Mouse (Mus musculus): ENCODE results near the gene Cyp2d11. TPM values are rescaled to one million over a fixed set of nuclear protein-coding genes. Genes with fewer than 3 reads are reported as not detected.

Gene Cyp2d11
- total RNA-seq, 2 experiments from 2014 or later, result 0.22 to 0.36 TPM

DNA sequence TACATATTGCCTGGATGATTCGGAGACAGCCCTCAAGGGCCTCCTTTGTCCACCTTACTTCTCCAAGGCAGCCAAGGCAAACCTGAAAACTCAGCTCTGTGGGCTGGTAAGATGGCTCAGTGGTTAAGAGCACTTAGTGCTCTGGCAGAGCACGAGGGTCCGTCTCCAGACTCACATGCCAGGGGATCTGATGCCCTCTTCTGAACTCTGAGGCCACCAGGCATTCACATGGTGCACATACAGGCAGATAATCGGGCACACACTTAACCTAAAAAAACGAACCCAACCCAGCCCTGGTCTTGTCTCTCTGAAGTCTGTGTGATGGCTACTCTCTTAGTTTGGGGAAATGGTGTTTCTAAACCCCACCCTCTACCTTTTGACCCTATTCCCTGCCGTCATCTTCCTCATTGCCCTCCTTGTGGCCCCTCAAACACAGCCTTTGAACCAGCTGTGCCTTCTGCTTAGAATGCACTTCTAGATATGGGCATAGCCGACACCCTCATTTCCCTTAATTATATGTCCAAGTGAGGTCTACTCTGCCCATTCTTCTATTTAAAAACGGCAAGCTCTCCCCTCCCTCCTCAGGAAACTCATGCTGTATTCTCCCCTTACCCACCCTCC is 54.1 kb downstream of the Cyp2d11 start:
- intact Hi-C loops (cut with DNase I), result loop anchor here (5.0 kb wide), 1 partner anchor 78 kb away; no protein-coding TSS in a partner anchor
- no peak for DNase-seq

Small RNAs within 50 kb of the gene (microRNA-seq; reads per million reads assigned to microRNA genes)
- 0 reads per million in 2 experiments for gene Gm25990 (ENCODE audit: borderline number of aligned reads in 2 of 2)
- 0 reads per million in 2 experiments for gene Gm27331 (ENCODE audit: borderline number of aligned reads in 2 of 2)
- gene Mir7684 (ENCODE audit: borderline number of aligned reads in 2 of 2), result 0 reads per million in 2 experiments

Other genes with a start within 250 kb of the Cyp2d11 start
- gene Srebf2, start 246.8 kb downstream of the Cyp2d11 start, total RNA-seq (2021), result 10 to 100 TPM; 17.4 to 19.5 TPM
- gene Shisa8, start 181.2 kb downstream of the Cyp2d11 start, total RNA-seq (2021), result under 1 TPM; 0.14 to 0.19 TPM
- gene Tnfrsf13c, start 169.7 kb downstream of the Cyp2d11 start, total RNA-seq (2021), result under 1 TPM; 0.28 to 0.30 TPM
- under 1 TPM; 0.42 to 0.51 TPM for gene Cenpm, start 149.3 kb downstream of the Cyp2d11 start, total RNA-seq (2021)
- not detected for gene 1500009C09Rik, start 141.6 kb downstream of the Cyp2d11 start, total RNA-seq (2021)
- under 1 TPM; 0.35 to 0.36 TPM for gene Sept3, start 119.1 kb downstream of the Cyp2d11 start, total RNA-seq (2021)
- not detected for gene Wbp2nl, start 95.1 kb downstream of the Cyp2d11 start, total RNA-seq (2021)
- gene Naga, start 55.1 kb downstream of the Cyp2d11 start, total RNA-seq (2021), result 10 to 100 TPM; 28.3 to 34.2 TPM
- 1 to 10 TPM in 1 of 2 experiments, under 1 TPM in 1; 0.76 to 1.6 TPM for gene Pheta2, start 55.1 kb downstream of the Cyp2d11 start, total RNA-seq (2021)
- gene Smdt1, start 55.1 kb downstream of the Cyp2d11 start, total RNA-seq (2021), result 100 to 1,000 TPM; 192 to 202 TPM
- gene Ndufa6, start 39.7 kb downstream of the Cyp2d11 start, total RNA-seq (2021), result 100 to 1,000 TPM; 702 to 740 TPM
- gene Cyp2d22, start 13.8 kb downstream of the Cyp2d11 start, total RNA-seq (2021), result 10 to 100 TPM; 25.6 to 25.8 TPM
- gene Cyp2d10, start 13.2 kb upstream of the Cyp2d11 start, total RNA-seq (2021), result not detected
- not detected for gene Cyp2d9, start 39.4 kb upstream of the Cyp2d11 start, total RNA-seq (2021)
- not detected for gene Cyp2d12, start 161.1 kb upstream of the Cyp2d11 start, total RNA-seq (2021)
- not detected for gene Cyp2d34, start 226.9 kb upstream of the Cyp2d11 start, total RNA-seq (2021)